Mouse (Mus musculus): ENCODE measurements around the gene Ptges3.

Ptges3 gene

DNA sequence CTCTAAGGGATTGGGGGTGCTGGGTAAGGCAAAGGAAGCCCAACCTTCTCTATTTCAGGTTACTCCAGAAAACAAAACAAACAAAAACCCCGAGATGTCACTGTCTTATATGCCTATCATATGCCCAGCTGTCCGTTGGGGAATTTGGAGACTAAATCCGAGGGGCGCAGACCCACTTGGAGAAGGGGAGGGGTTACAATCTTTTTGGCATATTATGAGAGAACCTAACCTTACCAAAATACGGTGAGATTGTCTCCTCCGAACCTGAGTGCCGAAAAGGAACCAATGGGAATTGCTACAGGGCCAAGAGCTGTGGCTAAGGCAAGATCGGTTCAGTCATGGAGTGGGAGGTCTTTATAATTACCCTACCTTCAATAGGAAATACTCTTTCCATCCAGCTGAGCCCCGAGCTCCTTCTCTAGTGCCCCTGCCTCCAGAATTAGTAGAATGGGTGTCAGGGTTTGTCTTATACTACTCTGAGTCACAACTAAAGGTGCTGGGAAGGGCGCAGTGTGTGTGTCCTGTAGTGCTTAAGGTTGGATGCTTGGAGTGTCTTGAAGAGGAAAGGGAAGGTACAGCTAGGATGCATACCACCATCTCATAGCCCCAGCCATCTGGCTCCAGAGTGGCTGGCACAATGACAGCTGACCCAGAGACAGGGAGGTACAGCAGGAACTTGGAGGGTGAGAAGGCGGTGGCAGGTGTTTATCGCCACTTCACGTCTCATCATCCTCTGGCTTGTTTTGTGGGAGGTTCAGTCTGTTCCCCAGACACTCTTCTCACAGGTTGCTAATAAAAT is 34.9 kb downstream of the Ptges3 start:
- peak; percentile 53 for DNase-seq

DNA sequence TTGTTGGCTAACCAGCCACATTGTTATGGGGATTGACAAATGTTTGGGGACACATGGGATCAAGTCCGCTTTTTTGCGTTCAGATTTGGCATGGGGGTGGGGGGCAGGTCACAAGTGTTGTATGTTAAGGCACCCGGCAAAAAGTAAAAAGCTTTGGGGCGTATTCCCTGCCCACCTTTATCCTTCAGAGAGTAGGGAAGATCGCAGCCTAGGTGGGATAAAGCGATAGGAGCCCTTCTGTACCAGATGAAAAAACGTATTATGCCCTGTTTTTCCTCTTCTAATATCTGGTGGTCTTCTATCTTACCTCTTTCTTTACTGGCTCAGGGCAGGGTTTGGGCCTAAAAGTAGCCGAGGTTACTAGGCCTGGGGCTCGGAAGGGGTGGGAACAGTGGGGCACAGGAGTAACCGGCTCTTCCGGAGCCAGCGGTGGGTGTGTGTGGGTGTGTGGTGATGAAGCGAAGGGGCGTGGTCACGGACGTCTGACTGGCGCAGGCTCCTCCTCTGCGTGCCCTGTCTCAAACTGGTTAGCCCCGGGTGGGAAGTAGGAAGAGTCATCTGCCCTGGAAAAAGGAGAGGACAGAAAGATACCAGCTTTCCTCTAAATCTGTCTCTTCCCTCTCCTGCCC is 35.7 kb downstream of the Ptges3 start:
- DNase-seq = peak; percentile 97

DNA sequence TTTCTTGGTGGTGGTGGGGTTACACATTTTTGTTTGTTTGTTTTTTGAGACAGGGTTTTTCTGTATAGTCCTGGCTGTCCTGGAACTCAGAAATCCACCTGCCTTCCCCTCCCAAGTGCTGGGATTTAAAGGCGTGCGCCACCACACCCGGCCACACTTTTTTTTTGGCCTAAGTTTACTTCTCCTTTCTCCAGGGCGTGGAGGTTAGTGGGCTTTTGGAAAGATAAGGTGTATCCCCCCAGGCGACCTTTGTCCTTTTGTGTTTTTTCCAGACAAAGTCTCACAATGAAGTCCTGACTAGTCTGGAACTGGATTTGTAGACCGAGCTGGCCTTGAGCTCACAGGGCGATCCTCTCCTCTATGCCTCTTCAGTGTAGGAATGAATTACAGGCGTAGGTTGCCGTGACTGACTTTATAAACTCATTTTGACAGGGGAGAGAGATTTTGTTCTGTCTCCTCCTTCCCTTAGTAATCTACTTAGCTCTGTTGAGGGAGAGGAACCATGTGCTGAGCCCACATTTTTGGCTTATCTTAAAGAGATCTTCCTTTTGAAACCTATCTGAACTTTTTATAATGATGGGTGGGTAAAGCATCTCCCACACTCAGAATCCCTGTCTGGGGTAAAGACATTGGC is 36.4 kb downstream of the Ptges3 start:
- no peak for DNase-seq

DNA sequence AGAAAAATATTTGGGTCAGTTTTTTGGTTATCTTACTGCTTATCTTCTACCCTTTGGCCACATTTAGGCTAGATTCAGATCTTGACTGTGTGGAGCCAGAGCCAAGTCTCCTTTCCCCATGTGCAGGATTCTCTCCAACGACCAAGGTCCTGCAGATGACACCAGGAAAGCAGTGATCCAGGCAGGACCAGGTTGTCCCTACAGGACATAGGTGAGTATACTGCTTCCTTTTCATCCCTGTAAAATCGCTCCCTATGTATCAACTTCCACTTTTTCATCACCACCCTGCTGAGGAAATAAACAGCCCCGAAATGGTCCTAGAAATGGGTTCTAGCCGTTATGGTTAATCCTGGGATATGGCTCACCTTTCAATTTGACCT is 37.5 kb downstream of the Ptges3 start:
- DNase-seq = no peak

DNA sequence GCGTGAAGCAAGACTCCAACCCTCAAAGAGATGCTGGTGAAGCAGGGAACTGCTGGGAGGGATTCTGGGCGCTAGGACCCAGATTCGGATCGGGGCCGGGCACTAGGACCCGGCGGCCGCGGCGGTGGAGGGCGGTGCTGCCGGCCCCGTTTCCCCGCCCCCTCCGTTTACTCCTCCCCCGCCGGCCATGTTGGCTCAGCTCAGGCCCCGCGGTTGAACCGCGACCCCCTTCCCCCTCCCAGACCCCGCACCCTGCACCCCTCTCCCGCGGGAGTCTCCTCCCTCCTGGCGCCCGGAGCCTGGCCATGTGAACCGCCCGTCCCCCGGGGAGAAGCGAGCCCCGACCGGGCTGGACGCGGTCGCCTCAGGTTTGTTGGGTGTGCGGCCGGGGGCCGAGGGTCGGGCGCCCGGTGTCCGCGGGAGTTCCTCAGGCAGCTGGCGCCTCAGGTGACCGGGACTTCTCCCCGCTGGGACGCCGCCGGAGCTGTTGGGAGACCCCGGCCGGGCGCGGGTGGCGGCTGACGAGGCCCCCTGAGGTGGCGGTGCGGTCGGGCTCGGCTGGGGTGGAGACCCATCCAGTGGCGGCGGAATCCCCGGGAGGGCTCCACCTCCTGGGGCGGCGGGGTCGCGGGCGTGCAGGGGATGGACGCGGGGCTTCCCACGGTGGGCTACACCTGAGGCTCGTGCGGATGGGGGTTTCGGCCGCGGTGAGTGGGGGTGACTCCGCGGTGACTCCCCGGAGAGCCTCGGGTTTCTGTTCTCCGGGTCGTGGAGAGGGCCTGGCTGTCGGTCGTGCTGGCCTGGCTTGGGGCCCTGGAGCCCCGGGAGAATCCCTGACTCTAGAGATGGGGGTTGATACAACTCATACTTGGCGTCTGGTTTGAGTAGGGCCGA is 38.2 kb downstream of the Ptges3 start:
- peak; percentile 94 for DNase-seq

DNA sequence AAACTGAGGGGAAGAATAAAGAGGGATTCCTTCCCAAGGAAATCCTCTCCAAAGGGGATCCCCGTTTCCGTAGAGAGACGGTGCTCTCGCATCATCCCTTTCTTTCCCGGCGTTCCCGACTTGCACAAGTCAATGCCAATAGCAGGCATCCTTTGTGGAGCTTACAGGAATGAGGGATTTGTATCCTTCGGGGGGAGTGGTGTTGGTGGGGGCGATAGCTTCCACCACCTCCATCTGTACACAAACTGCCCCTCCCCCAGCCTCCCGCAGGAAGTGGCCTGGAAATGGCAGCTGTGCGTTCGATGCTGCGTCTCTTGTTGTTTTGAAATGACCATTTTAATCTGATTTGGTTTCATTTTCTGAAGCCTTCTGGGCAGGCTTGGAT is 38.8 kb downstream of the Ptges3 start:
- DNase-seq = peak; percentile 85

DNA sequence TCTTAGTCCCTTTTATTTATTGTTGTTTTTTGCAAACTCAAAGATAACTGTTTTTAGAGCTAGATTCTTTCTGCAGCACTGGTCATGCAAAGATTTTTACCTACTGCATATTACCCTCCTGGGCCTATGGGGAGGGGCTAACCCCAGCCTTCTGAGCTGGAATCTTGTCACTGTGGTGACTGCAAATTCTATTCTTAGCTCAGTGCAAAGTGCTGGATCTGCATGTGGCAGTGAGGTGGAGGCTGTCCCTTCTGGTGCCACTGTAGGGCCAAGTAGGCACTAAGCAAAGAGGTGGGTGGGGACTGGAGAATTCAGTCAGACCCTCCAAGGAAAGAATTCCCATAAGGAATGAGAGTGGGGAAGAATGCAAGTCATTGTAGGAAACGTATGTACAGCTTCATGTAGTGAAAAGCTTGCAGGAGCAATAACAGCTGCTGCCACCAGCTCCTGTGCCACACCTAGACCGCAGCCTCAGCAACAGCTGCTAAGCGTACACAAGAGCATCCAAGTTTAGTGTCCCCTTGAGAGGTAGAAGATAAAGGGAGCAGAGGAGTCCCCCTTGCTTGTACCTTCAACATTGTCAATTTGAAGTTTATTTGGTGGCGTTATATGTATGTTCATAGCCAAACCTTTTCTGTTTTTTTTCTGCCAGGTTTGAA is 51.5 kb downstream of the Ptges3 start:
- no peak for DNase-seq

DNA sequence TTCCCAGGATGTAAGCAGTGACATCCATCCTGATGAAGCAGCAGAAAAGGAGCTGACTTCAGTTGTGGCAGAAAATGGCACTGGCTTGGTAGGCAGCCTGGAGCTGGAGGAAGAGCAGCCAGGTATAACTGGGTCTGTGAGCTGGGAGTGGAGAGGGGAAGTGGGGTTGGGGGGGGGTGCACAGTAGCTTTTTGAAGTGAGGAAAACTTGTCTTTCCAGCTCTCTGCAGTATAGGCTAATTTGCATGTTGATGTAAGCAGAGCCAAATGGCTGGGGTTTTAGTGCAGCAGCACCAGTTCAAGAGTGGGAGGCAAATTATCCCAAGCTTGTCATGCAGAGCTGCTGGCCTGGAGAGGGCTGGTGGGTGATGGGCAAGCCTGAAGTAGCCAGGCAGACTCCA is 52.5 kb downstream of the Ptges3 start:
- DNase-seq = no peak

DNA sequence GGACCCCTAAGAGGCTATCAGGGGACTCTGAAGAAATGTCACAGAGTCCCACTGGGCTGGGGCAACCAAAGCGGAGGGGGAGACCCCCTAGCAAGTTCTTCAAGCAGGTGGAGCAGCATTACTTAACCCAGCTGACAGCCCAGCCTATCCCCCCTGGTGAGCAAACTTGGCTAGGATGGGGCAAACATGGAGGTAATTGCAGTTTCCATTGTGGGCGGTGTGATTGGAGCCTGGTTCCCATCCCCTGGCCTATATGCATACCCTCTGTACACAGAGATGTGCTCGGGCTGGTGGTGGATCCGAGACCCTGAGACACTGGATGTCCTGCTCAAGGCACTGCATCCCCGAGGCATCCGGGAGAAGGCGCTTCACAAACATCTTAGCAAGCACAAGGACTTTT is 65.1 kb downstream of the Ptges3 start:
- DNase-seq = no peak

DNA sequence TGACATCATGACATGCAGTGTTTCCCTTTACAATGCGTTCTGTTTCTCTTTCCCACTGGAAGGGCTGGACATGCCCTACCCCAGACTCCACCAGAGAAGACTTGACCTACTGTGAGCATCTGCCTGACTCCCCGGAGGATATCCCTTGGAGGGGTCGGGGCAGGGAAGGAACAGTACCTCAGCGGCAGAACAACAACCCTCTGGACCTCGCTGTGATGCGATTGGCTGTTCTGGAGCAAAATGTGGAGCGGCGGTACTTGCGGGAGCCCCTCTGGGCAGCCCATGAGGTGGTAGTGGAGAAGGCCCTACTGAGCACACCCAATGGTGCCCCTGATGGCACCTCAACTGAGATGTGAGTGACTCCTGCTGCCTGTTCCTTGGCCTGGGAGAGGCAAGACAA is 66.1 kb downstream of the Ptges3 start:
- no peak for DNase-seq

DNA sequence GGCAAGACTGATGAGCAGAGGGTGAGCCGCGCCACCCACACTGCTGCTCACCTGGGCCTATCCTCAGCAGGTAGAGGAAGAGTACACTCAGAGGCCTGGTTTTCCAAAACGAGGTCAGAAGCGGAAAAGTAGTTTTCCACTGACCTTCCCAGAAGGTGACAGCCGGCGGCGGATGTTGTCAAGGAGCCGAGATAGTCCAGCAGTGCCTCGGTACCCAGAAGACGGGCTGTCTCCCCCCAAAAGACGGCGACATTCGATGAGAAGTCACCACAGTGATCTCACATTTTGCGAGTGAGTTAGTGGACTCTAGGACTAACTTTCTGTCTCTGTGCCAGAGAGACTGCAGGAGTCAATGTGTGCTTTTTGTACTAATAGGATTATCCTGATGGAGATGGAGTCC is 67.2 kb downstream of the Ptges3 start:
- DNase-seq = no peak
